Mouse (Mus musculus): ENCODE data around the gene Kif2a. TPM values are rescaled to one million over a fixed set of nuclear protein-coding genes. Genes with fewer than 3 reads are reported as not detected.
A peak's percentile ranks its signal among the peaks of the same experiment; 100 is the strongest.

Kif2a gene
- polyA plus RNA-seq (2012; rRNA removed) = 2.8 and 5.8 TPM in 2 replicates

DNA sequence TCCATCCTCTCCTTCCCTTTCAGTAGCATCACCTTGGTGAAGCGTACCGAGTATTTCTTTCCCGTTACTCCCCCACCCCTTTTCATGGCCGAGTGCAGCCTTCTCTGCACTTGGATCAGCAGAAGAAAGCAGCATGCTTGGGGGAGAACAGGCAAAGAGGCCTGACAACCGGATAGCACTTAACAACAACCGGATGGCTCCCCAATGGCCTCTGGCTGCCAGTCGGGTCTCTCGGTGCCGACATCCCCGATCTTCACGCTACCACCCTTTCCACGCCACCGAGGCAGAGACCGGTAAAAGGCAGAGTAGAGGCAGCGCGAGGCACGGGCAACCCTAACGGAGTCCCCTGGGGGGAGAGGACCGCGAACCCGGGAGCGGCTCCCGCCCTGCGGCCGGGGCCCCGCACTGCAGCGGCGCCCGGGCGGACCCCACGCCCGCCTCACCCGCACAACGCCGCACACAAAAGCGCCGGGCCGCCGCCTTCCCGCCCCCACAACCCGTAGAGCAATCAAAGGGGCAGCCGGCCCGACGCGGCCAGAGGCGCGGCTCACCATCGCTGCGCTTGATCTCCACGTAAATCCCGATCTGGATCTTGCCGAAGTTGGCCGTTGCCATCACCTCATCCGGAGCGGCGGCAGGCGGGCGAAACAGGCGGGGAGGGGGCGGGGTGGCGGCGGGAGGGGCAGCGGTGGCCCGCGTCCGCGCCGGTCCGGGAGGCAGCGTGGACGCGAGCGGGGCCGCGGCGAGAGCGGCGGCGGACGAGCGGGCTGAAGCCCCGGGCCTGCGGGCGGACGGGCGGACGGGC, at the start of gene Kif2a:
Kif2a (minus strand) TSS at position 666 of the 805 bp plus-strand sequence.
- DNase-seq (ENCODE audit: low read depth) = no peak

DNA sequence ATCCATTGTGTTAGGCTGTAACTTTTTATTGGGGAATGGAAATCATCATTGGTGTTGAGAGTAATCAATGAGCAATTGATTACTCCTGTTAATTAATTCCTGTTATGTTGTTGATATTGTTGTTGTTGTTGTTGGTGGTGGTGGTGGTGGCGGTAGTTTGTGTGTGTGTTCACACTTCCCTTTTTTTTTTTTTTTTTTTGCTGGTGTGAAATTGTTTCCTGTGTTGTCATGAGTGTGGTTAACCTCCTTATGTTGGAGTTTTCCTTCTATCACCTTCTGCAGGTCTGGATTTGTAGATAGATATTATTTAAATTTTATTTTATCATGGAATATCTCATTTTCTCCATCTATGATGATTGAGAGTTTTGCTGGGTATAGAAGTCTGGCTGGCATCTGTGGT, 47.1 kb upstream of the Kif2a start:
- DNase-seq (ENCODE audit: low read depth) = no peak

DNA sequence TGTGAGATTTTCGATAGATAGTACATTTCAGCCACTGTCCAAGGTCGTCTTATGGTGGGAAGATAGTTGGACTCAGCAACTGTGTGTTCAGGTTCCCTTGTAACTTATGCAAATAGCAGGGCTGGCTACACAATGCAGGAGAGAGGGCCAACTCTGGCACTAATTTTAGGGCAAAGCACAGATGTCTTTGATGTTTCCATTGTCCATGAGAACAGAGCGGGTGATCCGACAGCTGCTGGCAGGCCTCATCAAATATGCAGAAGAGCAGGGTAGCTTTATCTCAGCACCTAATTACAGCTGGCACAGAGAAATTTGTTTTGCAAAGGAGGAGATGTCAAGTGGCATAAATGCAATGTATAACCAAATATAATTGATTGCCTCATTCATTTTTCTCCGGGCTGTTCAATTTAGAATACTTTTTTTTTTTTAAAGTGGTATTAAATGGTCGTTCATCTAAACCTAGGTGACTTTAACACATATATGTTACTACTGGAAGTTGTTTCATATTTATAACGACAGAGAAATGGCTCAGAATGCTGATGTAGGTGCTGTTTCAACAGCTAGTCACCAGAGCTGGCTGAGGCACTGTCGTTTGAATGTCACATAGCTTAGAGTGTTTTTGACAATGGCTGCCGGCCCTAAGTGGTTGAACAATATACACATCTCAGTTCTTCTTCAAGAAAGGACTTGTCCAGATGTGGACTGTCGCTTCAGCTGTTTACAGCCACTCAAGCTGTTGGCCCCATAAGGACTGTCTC, 43.4 kb upstream of the Kif2a start:
- no peak for DNase-seq (ENCODE audit: low read depth)

DNA sequence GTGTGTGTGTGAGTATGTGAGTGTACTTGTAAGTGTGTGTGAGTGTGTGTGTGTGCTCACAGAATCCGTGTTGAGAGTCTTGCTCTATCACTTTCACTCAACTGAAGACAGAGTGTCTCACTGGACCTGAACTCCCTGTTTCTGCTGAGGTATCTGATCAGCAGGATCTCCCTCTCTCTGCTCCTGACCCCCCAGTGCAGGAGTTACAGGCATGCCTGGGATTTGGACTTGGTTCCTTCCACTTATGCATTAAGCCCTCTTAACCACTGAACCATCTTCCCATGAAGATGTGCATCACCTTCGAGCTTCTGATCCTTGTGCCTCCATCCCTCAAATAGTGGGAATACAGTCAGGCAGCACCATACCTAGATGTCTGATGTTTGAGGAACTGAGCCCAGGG, 42.3 kb upstream of the Kif2a start:
- no peak for DNase-seq (ENCODE audit: low read depth)

DNA sequence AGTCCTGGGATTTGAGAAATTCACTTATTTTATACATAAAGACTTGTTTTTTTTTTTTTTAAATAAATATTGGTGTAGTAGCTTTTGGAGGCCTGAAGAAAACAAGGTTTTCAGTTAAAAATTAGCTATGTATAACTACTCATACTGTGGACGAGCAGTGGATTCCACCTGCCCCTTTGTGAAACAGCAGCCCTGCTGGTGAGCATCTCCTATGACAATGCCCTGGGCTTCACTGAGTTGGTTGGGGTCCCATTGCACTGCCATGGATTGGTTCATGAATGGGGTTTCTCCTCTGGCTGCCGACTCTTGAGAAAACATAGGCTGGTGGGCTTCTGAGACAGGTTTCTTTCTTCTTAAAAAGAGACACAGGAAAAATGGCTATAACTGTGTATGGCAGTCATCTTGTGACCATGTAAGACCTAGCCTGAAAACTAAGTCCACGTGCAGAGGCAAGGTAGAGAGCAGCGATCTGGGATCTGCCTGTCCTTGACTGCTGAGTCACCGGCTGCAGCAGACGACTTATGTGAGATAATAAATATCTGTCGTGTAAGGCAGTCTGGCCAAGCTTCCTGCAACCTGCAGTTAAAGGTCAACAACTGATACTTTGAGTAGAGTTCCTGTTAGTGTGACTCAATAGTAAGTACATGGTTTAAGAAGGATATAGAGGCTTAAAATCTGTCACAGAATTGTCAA, 41.3 kb upstream of the Kif2a start:
- DNase-seq (ENCODE audit: low read depth) = no peak

DNA sequence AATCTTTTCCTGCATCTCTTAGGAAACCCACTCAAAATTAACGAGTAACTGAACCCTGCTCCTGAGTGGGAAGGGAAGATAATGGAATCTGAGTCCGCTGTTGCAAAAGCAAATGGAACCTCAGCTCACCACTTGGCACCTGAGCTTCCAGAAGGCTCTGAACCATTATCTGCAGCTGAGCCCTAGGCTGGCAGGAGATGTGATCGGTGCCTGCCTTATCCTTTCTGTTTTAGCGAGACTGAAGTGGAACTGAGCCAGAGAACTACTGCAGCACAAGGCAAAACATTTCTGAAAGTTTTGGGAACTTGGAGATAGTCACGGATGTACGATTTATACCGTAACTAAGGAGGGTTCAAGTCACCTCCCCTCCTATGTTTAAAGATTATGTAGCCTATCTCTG, 38.2 kb upstream of the Kif2a start:
- DNase-seq (ENCODE audit: low read depth) = no peak

DNA sequence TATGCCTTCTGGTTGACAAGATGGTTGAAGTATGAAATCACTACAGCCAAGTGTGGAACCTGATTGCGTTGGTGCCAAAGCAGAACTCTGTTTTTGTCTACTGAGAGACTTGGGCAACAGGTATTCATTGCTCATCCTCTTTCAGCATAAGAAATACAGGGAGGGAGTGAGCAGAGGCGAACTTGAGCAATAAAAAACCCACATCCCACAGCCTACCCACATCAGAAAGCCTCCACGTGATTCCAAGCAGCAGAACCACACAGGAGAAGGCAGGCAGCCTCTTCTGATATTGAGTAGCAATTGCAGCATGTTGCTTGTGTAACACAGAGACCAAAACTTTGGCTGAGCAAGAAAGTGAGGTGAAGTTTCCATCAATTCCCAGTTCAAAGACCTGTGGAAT, 37.5 kb upstream of the Kif2a start:
- DNase-seq (ENCODE audit: low read depth) = no peak

DNA sequence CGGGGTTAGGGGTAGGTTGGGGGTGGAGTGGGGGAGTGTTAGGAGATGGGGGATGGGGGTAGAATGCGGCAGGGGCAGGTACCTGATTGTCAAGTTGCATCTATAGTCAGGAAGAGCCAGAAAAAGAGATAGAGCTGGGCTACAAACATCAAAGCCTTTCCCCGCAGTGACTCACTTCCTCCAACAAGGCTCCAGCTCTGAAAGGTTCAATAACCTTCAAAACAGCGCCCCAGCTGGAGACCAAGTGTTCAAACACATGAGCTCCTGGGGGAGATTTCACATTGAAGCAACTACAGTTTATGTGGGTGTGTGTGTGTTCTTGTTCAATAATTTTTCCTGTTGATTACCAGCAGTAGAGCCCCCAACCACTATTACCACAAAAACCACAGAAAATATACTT, 34.4 kb upstream of the Kif2a start:
- DNase-seq (ENCODE audit: low read depth) = no peak

DNA sequence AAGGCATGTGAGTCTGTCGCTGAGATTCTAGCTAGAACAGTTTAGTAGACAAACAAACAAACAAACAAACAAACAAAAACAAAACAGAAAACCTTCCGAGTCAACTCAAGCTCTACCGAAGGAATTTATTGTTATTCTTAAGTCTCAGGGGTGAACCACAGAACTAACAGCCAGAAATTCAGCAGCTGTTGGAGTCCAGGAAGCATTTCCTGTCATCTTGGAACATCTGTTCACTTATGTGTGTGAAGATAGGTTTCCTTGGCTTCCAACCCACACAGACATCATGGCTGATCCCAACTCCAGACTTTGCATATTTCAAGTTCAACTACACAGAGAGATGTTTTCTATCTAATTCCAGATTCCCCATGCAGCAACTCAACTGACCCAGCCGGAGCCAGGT, 32.6 kb upstream of the Kif2a start:
- no peak for DNase-seq (ENCODE audit: low read depth)

DNA sequence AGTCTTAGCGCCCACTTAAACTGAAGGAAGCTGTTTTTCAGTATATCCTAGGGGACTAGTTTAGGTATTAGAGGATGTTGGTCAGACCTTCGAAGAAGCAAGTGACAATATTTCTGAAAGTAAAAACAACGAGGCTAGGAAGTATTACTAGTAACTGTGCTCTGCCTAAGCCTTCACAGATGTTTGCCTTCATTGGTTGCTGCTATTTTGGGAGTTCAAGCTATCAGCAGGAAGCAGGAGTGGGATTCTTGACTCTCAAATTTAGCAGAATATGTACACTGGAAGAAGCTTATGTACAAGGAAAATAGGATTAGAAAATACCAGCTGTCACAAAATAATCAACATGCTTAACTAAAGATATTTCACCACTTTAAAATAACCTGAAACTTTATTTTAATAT, 29.4 kb upstream of the Kif2a start:
- DNase-seq (ENCODE audit: low read depth) = no peak

DNA sequence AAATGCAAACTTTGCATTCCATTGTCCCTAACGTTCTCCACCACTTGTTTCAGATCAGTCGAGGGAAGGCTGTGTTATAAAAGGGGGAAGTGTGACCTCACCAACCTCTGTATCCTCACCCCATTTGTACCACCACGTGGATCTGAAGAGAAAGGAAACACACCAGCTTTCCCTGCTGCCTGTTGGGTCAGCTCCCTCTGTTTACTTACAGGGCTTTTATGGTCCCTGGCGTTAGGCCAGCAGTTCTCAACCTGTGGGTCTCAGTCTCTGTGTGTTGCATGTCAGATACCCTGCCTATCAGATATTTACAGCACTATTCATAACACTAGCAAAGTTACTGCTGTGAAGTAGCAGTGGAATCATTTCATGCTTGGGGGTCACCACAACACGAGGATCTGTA, 22.3 kb upstream of the Kif2a start:
- DNase-seq (ENCODE audit: low read depth) = no peak

DNA sequence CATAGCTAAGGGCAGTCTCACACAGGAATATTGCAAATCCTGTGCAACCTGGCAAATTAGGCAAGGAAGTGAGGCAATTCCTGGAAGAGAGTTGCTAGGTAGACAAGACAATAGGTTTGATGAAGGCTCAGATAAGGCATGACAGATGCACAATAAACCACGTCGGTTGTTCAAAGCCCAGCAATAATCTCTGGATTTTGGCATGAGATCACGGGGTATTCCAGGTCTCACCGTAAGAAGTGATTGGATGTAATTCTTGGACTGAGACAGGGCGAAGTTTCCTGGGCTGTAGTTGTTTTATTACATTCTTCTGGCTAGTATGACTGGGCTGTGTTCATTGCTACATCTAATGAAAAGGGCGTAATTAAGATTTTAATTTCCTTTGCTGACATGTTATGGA, 20.6 kb upstream of the Kif2a start:
- DNase-seq (ENCODE audit: low read depth) = peak; percentile 95

DNA sequence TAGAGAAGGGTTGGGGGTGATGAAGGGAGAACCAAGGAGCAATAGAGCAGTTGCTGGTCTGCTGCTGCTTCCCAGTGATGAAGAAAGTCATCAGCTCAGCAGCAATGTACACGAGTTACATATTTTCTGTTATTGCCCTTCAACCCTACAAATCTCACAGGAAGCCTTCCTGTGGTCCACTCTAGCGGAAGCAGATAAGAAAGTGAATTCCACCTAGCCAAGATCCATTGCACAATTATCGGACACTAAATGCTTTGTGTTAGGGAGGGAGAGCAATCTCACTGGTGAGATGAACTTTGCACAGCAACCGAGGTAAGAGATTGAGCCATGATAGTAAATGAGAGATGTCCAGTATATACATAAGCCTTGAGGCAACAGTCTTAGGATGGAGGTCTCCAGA, 17.6 kb upstream of the Kif2a start:
- DNase-seq (ENCODE audit: low read depth) = no peak

DNA sequence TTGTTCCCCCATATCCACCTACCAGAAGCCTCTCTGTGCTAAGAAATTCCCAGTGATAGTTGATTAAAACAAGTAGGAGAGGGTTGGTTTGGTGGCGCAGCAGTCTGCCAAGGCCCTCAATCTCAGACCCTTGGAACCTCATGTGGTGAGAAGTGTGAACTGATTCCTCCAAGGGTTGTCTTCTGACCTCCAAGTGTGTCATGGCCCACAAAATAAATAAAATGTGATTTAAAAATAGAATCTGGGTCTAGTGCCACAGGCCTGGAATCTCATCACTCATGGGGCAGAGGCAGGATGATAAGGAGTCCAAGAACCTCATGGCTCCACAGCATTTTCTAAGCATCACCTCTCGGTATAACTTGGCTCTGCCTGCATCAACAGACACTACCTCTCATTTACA, 16.4 kb upstream of the Kif2a start:
- DNase-seq (ENCODE audit: low read depth) = no peak

DNA sequence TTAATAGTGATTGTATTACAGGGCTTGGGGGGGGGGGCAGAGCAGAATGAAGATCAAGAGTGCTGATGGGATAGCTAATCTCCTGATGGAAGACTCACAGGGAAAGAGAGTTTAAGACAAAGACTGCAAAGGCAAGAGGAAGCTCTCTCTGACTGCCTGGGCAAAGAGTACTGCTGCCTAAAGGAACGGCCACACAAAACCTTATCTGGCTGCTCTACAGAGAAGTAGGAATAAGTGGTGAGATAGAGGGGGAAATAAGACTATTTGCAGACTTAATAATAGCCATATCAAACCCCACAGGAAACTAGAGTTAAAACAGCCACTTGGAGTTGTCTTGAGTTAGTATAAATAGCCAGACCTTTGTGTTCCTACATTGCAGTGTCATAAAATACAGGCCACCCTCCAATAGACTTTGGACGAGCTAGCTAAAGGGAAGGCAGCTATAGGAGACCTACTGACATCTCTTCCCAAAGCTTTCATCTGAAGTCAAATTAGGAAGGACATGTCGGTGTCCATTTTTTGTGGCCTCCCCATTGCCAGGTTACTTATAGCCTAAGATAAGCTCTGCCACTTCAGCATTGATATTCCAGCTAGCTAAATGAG, 13.7 kb upstream of the Kif2a start:
- no peak for DNase-seq (ENCODE audit: low read depth)

DNA sequence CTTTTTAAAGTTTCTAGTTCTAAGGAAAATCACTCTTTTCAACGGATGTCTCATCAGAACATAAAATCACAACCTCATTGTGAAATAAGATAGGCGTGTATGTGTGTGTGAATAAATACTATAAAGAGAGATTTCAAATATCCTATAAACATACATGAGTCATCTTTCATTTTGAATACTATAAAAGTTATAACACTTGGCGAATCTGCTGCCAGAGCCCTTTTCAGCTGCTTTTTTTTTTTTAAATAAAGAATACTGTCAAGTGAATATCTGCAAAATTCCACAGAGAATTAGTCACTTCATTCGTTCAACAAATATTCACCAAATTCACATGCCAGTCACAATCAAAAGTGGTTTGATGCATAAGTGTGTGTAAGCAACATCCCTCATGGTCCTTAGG, 13.2 kb upstream of the Kif2a start:
- no peak for DNase-seq (ENCODE audit: low read depth)

DNA sequence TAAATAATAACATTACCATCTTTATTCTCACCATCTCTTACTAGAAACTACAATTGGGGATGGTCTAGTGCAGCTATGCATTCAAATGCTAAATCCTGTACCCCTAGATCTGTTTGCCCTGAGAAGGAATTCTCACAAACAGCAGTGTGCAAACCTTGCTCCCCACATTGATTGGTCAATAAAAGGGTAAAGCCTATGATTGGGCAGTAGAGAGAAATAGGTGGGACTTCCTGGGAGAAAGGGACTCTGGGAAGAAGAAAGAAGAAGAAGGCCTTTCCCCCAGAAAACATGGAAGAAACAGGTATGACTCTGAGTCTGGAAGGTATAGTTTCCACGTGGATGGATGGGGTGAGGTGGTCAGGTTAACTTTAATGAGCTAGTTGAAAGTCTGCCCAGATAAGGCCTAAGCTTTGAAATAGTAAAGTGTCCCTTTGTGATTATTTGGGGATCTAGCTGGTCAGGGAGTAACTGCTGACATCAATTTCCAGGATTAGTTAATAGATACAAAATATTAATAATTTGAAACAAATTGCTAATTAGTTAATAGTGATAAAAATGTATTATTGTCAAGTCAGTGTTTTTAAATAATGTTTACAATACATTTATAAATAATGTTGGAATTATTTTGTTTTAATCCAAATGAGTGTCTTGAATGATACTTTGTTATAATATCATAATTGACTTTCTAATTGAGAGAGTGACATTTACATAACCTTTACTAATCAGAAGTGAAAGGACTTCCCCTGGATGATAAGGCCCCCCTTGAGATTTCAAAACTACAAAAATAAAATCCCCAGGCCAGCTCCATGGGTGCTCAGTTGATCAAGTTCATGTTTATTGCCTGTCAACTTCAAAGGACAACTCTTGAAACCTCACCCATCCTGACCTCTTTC, 12.3 kb upstream of the Kif2a start:
- DNase-seq (ENCODE audit: low read depth) = no peak

DNA sequence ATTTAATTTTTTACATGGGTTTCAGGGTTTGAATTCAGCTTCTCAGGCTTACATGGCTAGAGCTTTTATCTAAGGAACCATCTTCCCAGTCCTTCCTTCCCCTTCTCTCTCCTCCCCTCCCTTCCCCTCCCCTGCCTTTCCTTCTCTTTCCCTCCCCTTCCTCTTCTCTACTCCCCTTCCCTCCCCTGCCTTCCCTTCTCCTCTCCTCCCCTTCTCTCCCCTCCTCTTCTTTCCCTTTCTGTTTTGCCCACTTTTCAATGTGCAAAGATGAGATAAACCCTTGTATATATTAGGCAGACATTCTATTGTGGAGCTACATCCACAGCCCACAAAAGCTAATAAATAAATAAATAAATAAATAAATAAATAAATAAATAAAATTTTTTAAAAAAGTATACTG, 9.3 kb upstream of the Kif2a start:
- DNase-seq (ENCODE audit: low read depth) = no peak

DNA sequence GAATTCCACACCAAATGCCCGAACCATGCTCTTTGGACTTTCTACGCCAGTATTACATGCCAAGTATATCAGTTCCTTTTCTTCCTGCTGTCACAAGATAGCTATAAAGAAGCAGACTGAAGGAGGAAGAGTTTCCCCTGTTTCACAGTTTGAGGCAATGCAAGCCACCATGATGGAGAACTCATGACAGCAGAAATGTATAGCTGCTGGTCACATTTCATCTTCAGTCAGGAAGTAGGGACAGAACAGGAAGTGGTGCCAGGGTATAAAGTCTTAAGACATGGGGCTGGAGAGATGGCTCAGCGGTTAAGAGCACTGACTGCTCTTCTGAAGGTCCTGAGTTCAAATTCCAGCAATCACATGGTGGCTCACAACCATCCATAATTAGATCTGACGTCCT, 5.3 kb upstream of the Kif2a start:
- no peak for DNase-seq (ENCODE audit: low read depth)

DNA sequence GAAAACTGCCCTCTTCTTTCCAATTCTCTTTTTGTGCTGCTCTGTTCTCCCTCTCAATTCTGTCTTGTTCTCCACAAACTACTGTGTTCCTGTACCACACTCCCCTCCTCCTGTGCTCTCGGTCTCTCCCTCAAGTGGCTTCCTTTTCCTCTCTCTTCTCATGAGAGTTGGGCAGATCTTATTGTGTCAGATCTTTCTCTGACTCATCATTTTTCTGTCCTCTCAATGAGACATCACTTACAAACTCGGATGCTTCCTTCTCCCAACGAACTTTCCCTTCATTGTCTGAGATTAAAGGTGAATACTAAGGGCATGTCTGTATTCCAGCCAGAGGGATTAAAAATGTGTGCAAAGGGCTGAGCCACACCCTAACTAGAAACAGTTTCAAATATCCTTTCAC, 3.7 kb upstream of the Kif2a start:
- no peak for DNase-seq (ENCODE audit: low read depth)
